Mouse (Mus musculus): Measurements from ENCODE around the gene Itga11.
"Not testable (repeated sequence)": the region's sequence is repeated elsewhere in the genome, so short reads cannot be mapped to it uniquely, and the experiment has no call there.

Itga11 gene

GRCm38 (mm10) chr9:62677641-62678549 lies at the start of gene Itga11:
Gene Itga11 (plus strand): TSS chr9:62677826.
- no peak for DNase-seq (ENCODE audit: low read depth)

GRCm38 (mm10) chr9:62630631-62631240 lies 46.9 kb upstream of the Itga11 start:
- no peak for DNase-seq (ENCODE audit: low read depth)

- no peak for DNase-seq (ENCODE audit: low read depth)
These were observed 45.2 kb upstream of the Itga11 start for GRCm38 (mm10) chr9:62632392-62632791.

- peak; percentile 72 for DNase-seq (ENCODE audit: low read depth)
These were observed 39.6 kb upstream of the Itga11 start for GRCm38 (mm10) chr9:62638045-62638444.

- peak; percentile 77 for DNase-seq (ENCODE audit: low read depth)
These were observed 37.9 kb upstream of the Itga11 start for GRCm38 (mm10) chr9:62639686-62640085.

GRCm38 (mm10) chr9:62640188-62640587 lies 37.4 kb upstream of the Itga11 start:
- peak; percentile 71 for DNase-seq (ENCODE audit: low read depth)

GRCm38 (mm10) chr9:62645716-62646400 lies 31.8 kb upstream of the Itga11 start:
- no peak for DNase-seq (ENCODE audit: low read depth)

GRCm38 (mm10) chr9:62646721-62647183 lies 30.9 kb upstream of the Itga11 start:
- no peak for DNase-seq (ENCODE audit: low read depth)

GRCm38 (mm10) chr9:62649444-62649843 lies 28.2 kb upstream of the Itga11 start:
- no peak for DNase-seq (ENCODE audit: low read depth)

GRCm38 (mm10) chr9:62650764-62651163 lies 26.9 kb upstream of the Itga11 start:
- no peak for DNase-seq (ENCODE audit: low read depth)

- DNase-seq (ENCODE audit: low read depth), result no peak
These were observed 23.3 kb upstream of the Itga11 start for GRCm38 (mm10) chr9:62654336-62654735.

- DNase-seq (ENCODE audit: low read depth), result no peak
These were observed 19.6 kb upstream of the Itga11 start for GRCm38 (mm10) chr9:62658016-62658415.

- DNase-seq (ENCODE audit: low read depth), result no peak
These were observed 18.6 kb upstream of the Itga11 start for GRCm38 (mm10) chr9:62659026-62659425.

GRCm38 (mm10) chr9:62660971-62661370 lies 16.7 kb upstream of the Itga11 start:
- not testable (repeated sequence) for DNase-seq (ENCODE audit: low read depth)

- no peak for DNase-seq (ENCODE audit: low read depth)
These were observed 14.2 kb upstream of the Itga11 start for GRCm38 (mm10) chr9:62663443-62663842.

- no peak for DNase-seq (ENCODE audit: low read depth)
These were observed 13.4 kb upstream of the Itga11 start for GRCm38 (mm10) chr9:62664115-62664725.

GRCm38 (mm10) chr9:62665892-62666291 lies 11.7 kb upstream of the Itga11 start:
- no peak for DNase-seq (ENCODE audit: low read depth)

- no peak for DNase-seq (ENCODE audit: low read depth)
These were observed 9.1 kb upstream of the Itga11 start for GRCm38 (mm10) chr9:62668503-62668902.

- DNase-seq (ENCODE audit: low read depth), result no peak
These were observed 4.4 kb upstream of the Itga11 start for GRCm38 (mm10) chr9:62673241-62673640.

- no peak for DNase-seq (ENCODE audit: low read depth)
These were observed 2.5 kb upstream of the Itga11 start for GRCm38 (mm10) chr9:62675172-62675571.

- no peak for DNase-seq (ENCODE audit: low read depth)
These were observed 1.0 kb downstream of the Itga11 start for GRCm38 (mm10) chr9:62678550-62679155.

- DNase-seq (ENCODE audit: low read depth), result no peak
These were observed 1.8 kb downstream of the Itga11 start for GRCm38 (mm10) chr9:62679398-62679797.
